Mouse (Mus musculus) kidney, embryonic 15.5 days (tissue): ENCODE measurements around the gene Psmc5. TPM values are rescaled to one million over a fixed set of nuclear protein-coding genes. Genes with fewer than 3 reads are reported as not detected.

Experiments
- ATAC-seq: fragments of 200-750 bp; cut with Nextera tagmentation; replicated peaks from 2 replicates; pipeline ENCODE4 v1.8.0; 2017; ENCODE audit warnings: moderate TSS enrichment; ENCODE audit not compliant: low FRiP score
- H3K27ac ChIP-seq: fragments of 300-500 bp; sonication (generic); 2 replicates; pipeline ENCODE4 v1.5.1; 2015; ENCODE audit warnings: mild to moderate bottlenecking, inconsistent platforms
- H3K27me3 ChIP-seq: fragments of 300-500 bp; sonication (generic); 2 replicates; pipeline ENCODE4 v1.6.1; 2015; ENCODE audit warnings: inconsistent platforms
- H3K36me3 ChIP-seq: fragments of 300-500 bp; sonication (generic); 2 replicates; pipeline ENCODE4 v1.6.1; 2015; ENCODE audit warnings: inconsistent platforms
- H3K4me1 ChIP-seq: fragments of 300-500 bp; sonication (generic); 2 replicates; pipeline ENCODE4 v1.6.1; 2015; ENCODE audit warnings: inconsistent platforms
- H3K4me2 ChIP-seq: fragments of 300-500 bp; sonication (generic); 2 replicates; pipeline ENCODE4 v1.6.1; 2015; ENCODE audit warnings: moderate library complexity, mild to moderate bottlenecking, inconsistent platforms
- H3K4me3 ChIP-seq: fragments of 300-500 bp; sonication (generic); replicated peaks from 2 replicates; pipeline ENCODE4 v1.5.1; 2015; ENCODE audit warnings: mild to moderate bottlenecking, inconsistent platforms
- H3K9ac ChIP-seq: fragments of 300-500 bp; sonication (generic); 2 replicates; pipeline ENCODE4 v1.6.1; 2015; ENCODE audit warnings: mild to moderate bottlenecking, inconsistent platforms
- H3K9me3 ChIP-seq: fragments of 300-500 bp; sonication (generic); replicated peaks from 2 replicates; pipeline ENCODE4 v1.6.1; 2016; ENCODE audit warnings: inconsistent platforms
- WGBS: fragments of 180-500 bp; shearing (Covaris S2); methylation state at CpG from one replicate; pipeline ENCODE4 v1.1.7; 2015; ENCODE audit warnings: mixed read lengths; 5-methylcytosine and 5-hydroxymethylcytosine counted together
- polyA plus RNA-seq: library from polyadenylated mRNA; unstranded; fragments of >200 nt; fragmentation: Nextera tagmentation; extraction: Ambion mirVana; gene quantifications from 2 replicates; pipeline ENCODE4 v1.2.1, GENCODE M21; 2015

The Psmc5 gene
- polyA plus RNA-seq, 1 experiment from 2014 or later, result 306 TPM

- Histone ChIP-seq H3K9me3 (no peaks in the 10 kb centered on the region), H3K4me3 (no peak overlapping the region), H3K27me3 (no peaks in the 10 kb centered on the region), H3K36me3 (no peaks in the 10 kb centered on the region), H3K4me1 (no peaks in the 10 kb centered on the region), H3K4me2 (no peak overlapping the region), H3K27ac (no peak overlapping the region), H3K9ac (no peak overlapping the region)
- 56% methylated on average over 8 of the region's 8 CpGs for WGBS
- ATAC-seq, result no peak
These were observed 33.4 kb downstream of the Psmc5 start for GRCm38 (mm10) chr11:106289369-106289768.

GRCm38 (mm10) chr11:106290376-106290775, 34.4 kb downstream of the Psmc5 start:
- Histone ChIP-seq H3K4me1 (no peaks in the 10 kb centered on the region), H3K4me3 (no peak overlapping the region), H3K4me2 (no peak overlapping the region), H3K9ac (no peak overlapping the region), H3K27me3 (no peaks in the 10 kb centered on the region), H3K9me3 (no peaks in the 10 kb centered on the region), H3K27ac (no peak overlapping the region), H3K36me3 (no peaks in the 10 kb centered on the region)
- ATAC-seq, result no peak
- 94% methylated on average over 5 of the region's 5 CpGs for WGBS

GRCm38 (mm10) chr11:106291861-106292260, 35.9 kb downstream of the Psmc5 start:
- H3K4me2 ChIP-seq, result no peak overlapping the region
- H3K9ac ChIP-seq, result no peak overlapping the region
- H3K36me3 ChIP-seq, result no peaks in the 10 kb centered on the region
- no peak overlapping the region for H3K27ac ChIP-seq
- H3K4me3 ChIP-seq, result no peak overlapping the region
- WGBS, result 90% methylated on average over 2 of the region's 2 CpGs
- no peaks in the 10 kb centered on the region for H3K9me3 ChIP-seq
- no peaks in the 10 kb centered on the region for H3K27me3 ChIP-seq
- H3K4me1 ChIP-seq, result no peaks in the 10 kb centered on the region
- no peak for ATAC-seq

- no peak within 1 kb of the TSS for H3K4me3 ChIP-seq
- H3K4me1 ChIP-seq, result 0 out of 2 replicates have a peak, but pooled peaks cover 8% of the 10 kb centered on the region
- no peaks in the 10 kb centered on the region for H3K36me3 ChIP-seq
- 79% methylated on average over 9 of the region's 9 CpGs for WGBS
- ATAC-seq, result no peak
- no peak within 1 kb of the TSS for H3K9ac ChIP-seq
- no peak within 1 kb of the TSS for H3K4me2 ChIP-seq
- H3K27me3 ChIP-seq, result no peaks in the 10 kb centered on the region
- H3K27ac ChIP-seq, result no peak within 1 kb of the TSS
- no peaks in the 10 kb centered on the region for H3K9me3 ChIP-seq
These were observed 45.8 kb downstream of the Psmc5 start, which contains the start of gene Gh for GRCm38 (mm10) chr11:106301765-106302164. Gene Gh, minus strand, starts transcription at chr11:106301865.

GRCm38 (mm10) chr11:106302634-106303033, 46.7 kb downstream of the Psmc5 start:
- no peak overlapping the region for H3K27ac ChIP-seq
- peaks cover 13% of the 10 kb centered on the region for H3K4me1 ChIP-seq
- no peak overlapping the region for H3K4me3 ChIP-seq
- 11% methylated on average over 2 of the region's 2 CpGs for WGBS
- H3K9ac ChIP-seq, result no peak overlapping the region
- H3K27me3 ChIP-seq, result no peaks in the 10 kb centered on the region
- no peak overlapping the region for H3K4me2 ChIP-seq
- ATAC-seq, result no peak
- H3K36me3 ChIP-seq, result no peaks in the 10 kb centered on the region
- no peaks in the 10 kb centered on the region for H3K9me3 ChIP-seq

- H3K4me1 ChIP-seq, result peaks cover 24% of the 10 kb centered on the region
- no peaks in the 10 kb centered on the region for H3K27me3 ChIP-seq
- H3K36me3 ChIP-seq, result no peaks in the 10 kb centered on the region
- WGBS, result 63% methylated on average over 10 of the region's 10 CpGs
- ATAC-seq, result no peak
- no peak overlapping the region for H3K4me3 ChIP-seq
- H3K27ac ChIP-seq, result peak overlapping the region; percentile 54; the same call in 1 of the 2 replicates
- H3K9ac ChIP-seq, result no peak overlapping the region
- H3K4me2 ChIP-seq, result no peak overlapping the region
- H3K9me3 ChIP-seq, result no peaks in the 10 kb centered on the region
These were observed 49.6 kb downstream of the Psmc5 start for GRCm38 (mm10) chr11:106305348-106306064.

GRCm38 (mm10) chr11:106306065-106306385, 50.1 kb downstream of the Psmc5 start:
- H3K27me3 ChIP-seq, result no peaks in the 10 kb centered on the region
- 71% methylated on average over 3 of the region's 3 CpGs for WGBS
- H3K9ac ChIP-seq, result no peak overlapping the region
- peak overlapping the region; percentile 54; the same call in 1 of the 2 replicates for H3K27ac ChIP-seq
- H3K4me2 ChIP-seq, result no peak overlapping the region
- H3K4me1 ChIP-seq, result peaks cover 24% of the 10 kb centered on the region
- H3K4me3 ChIP-seq, result no peak overlapping the region
- ATAC-seq, result no peak
- no peaks in the 10 kb centered on the region for H3K9me3 ChIP-seq
- H3K36me3 ChIP-seq, result no peaks in the 10 kb centered on the region

- 88% methylated on average over 9 of the region's 9 CpGs for WGBS
- H3K27ac ChIP-seq, result no peak overlapping the region
- no peaks in the 10 kb centered on the region for H3K27me3 ChIP-seq
- no peak overlapping the region for H3K4me3 ChIP-seq
- no peaks in the 10 kb centered on the region for H3K36me3 ChIP-seq
- no peaks in the 10 kb centered on the region for H3K9me3 ChIP-seq
- H3K9ac ChIP-seq, result no peak overlapping the region
- no peak for ATAC-seq
- H3K4me1 ChIP-seq, result peaks cover 24% of the 10 kb centered on the region
- H3K4me2 ChIP-seq, result no peak overlapping the region
These were observed 50.8 kb downstream of the Psmc5 start for GRCm38 (mm10) chr11:106306758-106307157.

GRCm38 (mm10) chr11:106307432-106307831, 51.5 kb downstream of the Psmc5 start:
- peaks cover 24% of the 10 kb centered on the region for H3K4me1 ChIP-seq
- no peaks in the 10 kb centered on the region for H3K36me3 ChIP-seq
- 41% methylated on average over 5 of the region's 5 CpGs for WGBS
- H3K27ac ChIP-seq, result peak overlapping the region; percentile 70; the same call in 1 of the 2 replicates
- ATAC-seq, result no peak
- H3K27me3 ChIP-seq, result no peaks in the 10 kb centered on the region
- H3K4me3 ChIP-seq, result no peak overlapping the region
- H3K9ac ChIP-seq, result no peak overlapping the region
- H3K9me3 ChIP-seq, result no peaks in the 10 kb centered on the region
- H3K4me2 ChIP-seq, result no peak overlapping the region

- H3K4me2 ChIP-seq, result peak overlapping the region; percentile 32
- peak overlapping the region; percentile 70 for H3K27ac ChIP-seq
- H3K4me1 ChIP-seq, result peaks cover 26% of the 10 kb centered on the region
- H3K9me3 ChIP-seq, result no peaks in the 10 kb centered on the region
- 0 out of 2 replicates have a peak, but pooled peaks have one; percentile 23 for ATAC-seq
- no peak overlapping the region for H3K9ac ChIP-seq
- 45% methylated on average over 11 of the region's 11 CpGs for WGBS
- no peak overlapping the region for H3K4me3 ChIP-seq
- no peaks in the 10 kb centered on the region for H3K27me3 ChIP-seq
- H3K36me3 ChIP-seq, result no peaks in the 10 kb centered on the region
These were observed 52.2 kb downstream of the Psmc5 start for GRCm38 (mm10) chr11:106308162-106308561.

- 73% methylated on average over 5 of the region's 5 CpGs for WGBS
- no peak overlapping the region for H3K27ac ChIP-seq
These were observed 54.2 kb downstream of the Psmc5 start for GRCm38 (mm10) chr11:106310123-106310522.

More at GRCm38 (mm10) chr11:106310123-106310522, 54.2 kb downstream of the Psmc5 start:
- Histone ChIP-seq H3K9me3 (no peaks in the 10 kb centered on the region), H3K4me1 (peaks cover 45% of the 10 kb centered on the region), H3K4me2 (no peak overlapping the region), H3K36me3 (no peaks in the 10 kb centered on the region), H3K9ac (no peak overlapping the region), H3K27me3 (no peaks in the 10 kb centered on the region), H3K4me3 (no peak overlapping the region)
- ATAC-seq, result no peak
